Mouse (Mus musculus) heart, adult 2 months (tissue): ENCODE data around the gene Zfp13. TPM values are rescaled to one million over a fixed set of nuclear protein-coding genes. Genes with fewer than 3 reads are reported as not detected.

Experiments used
- DNase-seq, 2 experiments: peaks; one replicate each; pipeline ENCODE4 v3.0.0; 2021
- H3K27ac ChIP-seq: fragments of 200-600 bp; 2 replicates; pipeline ENCODE4 v1.8.1; 2022
- H3K27me3 ChIP-seq: fragments of 200-500 bp; 2 replicates; pipeline ENCODE4 v1.6.1; 2012; ENCODE audit warnings: mild to moderate bottlenecking, low read length, inconsistent platforms, mixed read lengths; ENCODE audit not compliant: control insufficient read depth, insufficient read depth
- H3K36me3 ChIP-seq: fragments of 200-500 bp; 2 replicates; pipeline ENCODE4 v1.6.1; 2012; ENCODE audit warnings: low read length, inconsistent platforms; ENCODE audit not compliant: control insufficient read depth, insufficient read depth
- H3K4me1 ChIP-seq: fragments of 200-500 bp; 2 replicates; pipeline ENCODE4 v1.6.1; 2011; ENCODE audit warnings: low read length; ENCODE audit not compliant: control insufficient read depth, insufficient read depth
- H3K4me3 ChIP-seq: fragments of 200-600 bp; 2 replicates; pipeline ENCODE4 v1.8.1; 2022
- H3K79me2 ChIP-seq: fragments of 200-500 bp; replicated peaks from 2 replicates; pipeline ENCODE4 v1.6.1; 2012; ENCODE audit warnings: mild to moderate bottlenecking, inconsistent platforms, low read length, moderate library complexity, mixed read lengths; ENCODE audit not compliant: control insufficient read depth, insufficient read depth
- H3K9ac ChIP-seq: fragments of 200-500 bp; 2 replicates; pipeline ENCODE4 v1.6.1; 2012; ENCODE audit warnings: low read depth, mild to moderate bottlenecking, control low read depth, inconsistent platforms, low read length, mixed read lengths
- CTCF ChIP-seq: fragments of 200-600 bp; IDR thresholded peaks from 2 replicates; pipeline ENCODE4 v1.8.1; 2022; ENCODE audit warnings: antibody characterized with exemption, mild to moderate bottlenecking, moderate library complexity
- EP300 ChIP-seq: fragments of 200-500 bp; IDR thresholded peaks from 2 replicates; pipeline ENCODE4 v1.6.1; 2011; ENCODE audit warnings: low read depth, low read length, control low read depth; ENCODE audit not compliant: insufficient read depth
- POLR2A ChIP-seq: fragments of 200-500 bp; IDR thresholded peaks from 2 replicates; pipeline ENCODE4 v1.6.1; 2011; ENCODE audit warnings: mild to moderate bottlenecking, low read depth, low read length, control low read depth; ENCODE audit not compliant: insufficient read depth
- WGBS: fragments of 180-500 bp; shearing (Covaris S2); methylation state at CpG from one replicate; pipeline ENCODE4 v1.1.7; 2018; 5-methylcytosine and 5-hydroxymethylcytosine counted together
- intact Hi-C: fragments of 180-260 bp; cut with DNase I; formaldehyde crosslinking; loops from one replicate; pipeline ENCODE4 v1.15.1; 2025
- polyA plus RNA-seq: library from polyadenylated mRNA; depleted of rRNA; stranded (reverse); fragments of >200 nt; gene quantifications from 2 replicates; pipeline ENCODE4 v1.2.3, GENCODE M21; 2012
- total RNA-seq, 2 experiments: library from RNA; stranded (reverse); gene quantifications; 2 replicates each; pipeline ENCODE4 v1.2.3; 2021

Zfp13 gene
- total and polyA plus RNA-seq, 3 experiments: 2.2 to 3.6 (median 2.8) TPM

- Histone ChIP-seq H3K4me3 (no peak overlapping the region), H3K27me3 (no peaks in the 10 kb centered on the region), H3K79me2 (no peaks in the 10 kb centered on the region), H3K9ac (no peak overlapping the region), H3K4me1 (peaks cover 3% of the 10 kb centered on the region), H3K36me3 (no peaks in the 10 kb centered on the region), H3K27ac (no peak overlapping the region)
- TF ChIP-seq POLR2A (no peak), EP300 (no peak), CTCF (no peak)
- DNase-seq: no peak
- intact Hi-C loops: no loop called here
- WGBS: 78% methylated on average over 8 of the region's 8 CpGs
Observed at GRCm38 (mm10) chr17:23584786-23585185, 14.5 kb downstream of the Zfp13 start.

GRCm38 (mm10) chr17:23575951-23576552 lies 23.2 kb downstream of the Zfp13 start:
- WGBS: 96% methylated on average over 38 of the region's 38 CpGs
- intact Hi-C loops: no loop called here

GRCm38 (mm10) chr17:23574130-23574529 lies 25.2 kb downstream of the Zfp13 start:
- no peak overlapping the region for H3K4me3 ChIP-seq
- TF ChIP-seq POLR2A: no peak
- TF ChIP-seq EP300: no peak
- TF ChIP-seq CTCF: no peak
- H3K36me3 ChIP-seq: no peaks in the 10 kb centered on the region
- no peak overlapping the region for H3K9ac ChIP-seq
- WGBS: 95% methylated on average over 8 of the region's 8 CpGs
- DNase-seq: no peak
- no peak overlapping the region for H3K27ac ChIP-seq
- no peaks in the 10 kb centered on the region for H3K79me2 ChIP-seq
- H3K4me1 ChIP-seq: no peaks in the 10 kb centered on the region; the same call in 1 of the 2 replicates
- intact Hi-C loops: no loop called here
- no peaks in the 10 kb centered on the region for H3K27me3 ChIP-seq

More at GRCm38 (mm10) chr17:23575951-23576552, 23.2 kb downstream of the Zfp13 start:
- no peaks in the 10 kb centered on the region for H3K79me2 ChIP-seq
- H3K9ac ChIP-seq: no peak overlapping the region
- no peaks in the 10 kb centered on the region for H3K27me3 ChIP-seq
- H3K4me1 ChIP-seq: no peaks in the 10 kb centered on the region
- no peaks in the 10 kb centered on the region for H3K36me3 ChIP-seq
- TF ChIP-seq POLR2A (no peak), EP300 (no peak), CTCF (no peak)
- no peak overlapping the region for H3K4me3 ChIP-seq
- no peak for DNase-seq
- H3K27ac ChIP-seq: no peak overlapping the region

- Histone ChIP-seq H3K27me3 (no peaks in the 10 kb centered on the region), H3K9ac (no peak overlapping the region), H3K36me3 (no peaks in the 10 kb centered on the region), H3K4me3 (no peak overlapping the region), H3K4me1 (no peaks in the 10 kb centered on the region; the same call in 1 of the 2 replicates), H3K27ac (no peak overlapping the region), H3K79me2 (no peaks in the 10 kb centered on the region)
- intact Hi-C loops: no loop called here
- 80% methylated on average over 6 of the region's 6 CpGs for WGBS
- no peak for TF ChIP-seq POLR2A
- TF ChIP-seq CTCF: peak; percentile 48
- DNase-seq: no peak
Observed at GRCm38 (mm10) chr17:23572059-23572458, 27.2 kb downstream of the Zfp13 start.

GRCm38 (mm10) chr17:23571084-23571483 lies 28.2 kb downstream of the Zfp13 start:
- H3K4me3 ChIP-seq: no peak overlapping the region
- intact Hi-C loops: loop anchor here (2.0 kb wide), 2 partner anchors 32 to 134 kb away; no protein-coding TSS in a partner anchor
- TF ChIP-seq EP300: no peak
- no peak for TF ChIP-seq POLR2A
- H3K36me3 ChIP-seq: no peaks in the 10 kb centered on the region
- no peaks in the 10 kb centered on the region; the same call in 1 of the 2 replicates for H3K4me1 ChIP-seq
- no peak overlapping the region for H3K27ac ChIP-seq
- no peak overlapping the region for H3K9ac ChIP-seq
- no peaks in the 10 kb centered on the region for H3K27me3 ChIP-seq
- WGBS: 17% methylated on average over 5 of the region's 5 CpGs
- DNase-seq: no peak
- no peaks in the 10 kb centered on the region for H3K79me2 ChIP-seq

GRCm38 (mm10) chr17:23570017-23570416 lies 29.3 kb downstream of the Zfp13 start:
- Histone ChIP-seq H3K27ac (no peak overlapping the region), H3K36me3 (no peaks in the 10 kb centered on the region), H3K79me2 (no peaks in the 10 kb centered on the region), H3K27me3 (no peaks in the 10 kb centered on the region), H3K4me3 (no peak overlapping the region), H3K9ac (no peak overlapping the region), H3K4me1 (no peaks in the 10 kb centered on the region; the same call in 1 of the 2 replicates)
- TF ChIP-seq EP300 (0 out of 2 replicates have a peak, but pooled peaks have one; percentile 67), POLR2A (no peak), CTCF (peak; percentile 84)
- DNase-seq: peak; percentile 40 to 55
- 28% methylated on average over 6 of the region's 6 CpGs for WGBS
- intact Hi-C loops: loop anchor here (1.0 to 2.0 kb wide), 4 partner anchors 33 to 135 kb away; no protein-coding TSS in a partner anchor
